22 mouse cellular contexts compared by ENCODE assay signal in genomic region chr5:132974876-132975275, GRCm38 (mm10).
A peak's percentile ranks its signal among the peaks of the same experiment; 100 is the strongest.
DNase-seq lines count a peak whose midpoint lies in the region; ATAC-seq lines count a peak whose summit lies in the region.
"Had no signal": no experiment of that assay in that cellular context is flagged by ENCODE, and none has a peak within 500 bp of the region (broad histone marks: within the 10 kb centered on the region; RNA-seq: fewer than 3 reads in every experiment).

No protein-coding gene starts in this region.

- peaks cover 23% of the 10 kb centered on the region for H3K4me1 ChIP-seq in forebrain, embryonic 12.5 days
- peaks cover 11% of the 10 kb centered on the region for H3K4me1 ChIP-seq in forebrain, embryonic 15.5 days
- H3K4me1 ChIP-seq in hindbrain, embryonic 14.5 days (replicated peaks; ENCODE audit: control insufficient read depth, insufficient read depth, low read length), result peaks cover 2% of the 10 kb centered on the region; the same call in 1 of the 2 replicates
- H3K4me1 ChIP-seq in midbrain, embryonic 15.5 days, result peaks cover 3% of the 10 kb centered on the region
- H3K4me1 ChIP-seq: lung, embryonic 15.5 days had no signal

- H3K4me3 ChIP-seq in forebrain, embryonic 12.5 days (replicated peaks), result no peak overlapping the region
- H3K4me3 ChIP-seq in forebrain, embryonic 15.5 days, result no peak overlapping the region
- no peak overlapping the region for H3K4me3 ChIP-seq in hindbrain, embryonic 14.5 days (replicated peaks; ENCODE audit: low read length)
- H3K4me3 ChIP-seq in midbrain, embryonic 15.5 days, result no peak overlapping the region
- H3K4me3 ChIP-seq: embryonic facial prominence, embryonic 12.5 days; erythroblast, embryonic 14.5 days; heart, adult 2 months; hindbrain, embryonic 15.5 days; lung, embryonic 15.5 days had no signal

- ATAC-seq in forebrain, embryonic 12.5 days (ENCODE audit: low FRiP score), result peak; percentile 53; the same call in 1 of the 2 replicates
- ATAC-seq in forebrain, embryonic 15.5 days (replicated peaks), result no peak
- ATAC-seq in hindbrain, embryonic 14.5 days (ENCODE audit: low FRiP score), result peak; percentile 40; the same call in 1 of the 2 replicates
- peak; percentile 78 for ATAC-seq in midbrain, embryonic 15.5 days (replicated peaks)

- DNase-seq in embryo, embryonic 10.5 days (ENCODE audit: low spot score), result peak; percentile 12
- no peak for DNase-seq in hindbrain, embryonic 14.5 days (ENCODE audit: low spot score)
- DNase-seq in adrenal gland, postnatal 4 days (ENCODE audit: low spot score in 2 of 2), result no peak
- no peak for DNase-seq in layer of hippocampus, postnatal 36 days
- DNase-seq: adrenal gland, postnatal 25 days; cerebellum, adult 18-20 months; cerebellum, postnatal 36 days; gastrocnemius, postnatal 14 days; heart, adult 2 months; kidney, adult 11 months; kidney, postnatal 10 days; thymus, postnatal 4 days had no signal

- H3K27me3 ChIP-seq in forebrain, embryonic 12.5 days, result peaks cover 4% of the 10 kb centered on the region; the same call in 1 of the 2 replicates
- no peaks in the 10 kb centered on the region for H3K27me3 ChIP-seq in forebrain, embryonic 15.5 days
- H3K27me3 ChIP-seq in hindbrain, embryonic 14.5 days (ENCODE audit: control insufficient read depth, insufficient read depth, low read length), result no peaks in the 10 kb centered on the region
- H3K27me3 ChIP-seq in midbrain, embryonic 15.5 days (replicated peaks), result no peaks in the 10 kb centered on the region
- H3K27me3 ChIP-seq: CH12.LX; embryonic facial prominence, embryonic 12.5 days; hindbrain, embryonic 15.5 days; lung, embryonic 15.5 days had no signal

- whole genome bisulfite sequencing in forebrain, embryonic 12.5 days, result 2% methylated on average over 3 of the region's 3 CpGs
- 8% methylated on average over 3 of the region's 3 CpGs for WGBS in forebrain, embryonic 15.5 days
- WGBS in hindbrain, embryonic 14.5 days, result 14% methylated on average over 3 of the region's 3 CpGs
- WGBS in midbrain, embryonic 15.5 days, result 10% methylated on average over 3 of the region's 3 CpGs

- no peaks in the 10 kb centered on the region for H3K36me3 ChIP-seq in forebrain, embryonic 12.5 days (replicated peaks)
- no peaks in the 10 kb centered on the region for H3K36me3 ChIP-seq in forebrain, embryonic 15.5 days
- no peaks in the 10 kb centered on the region for H3K36me3 ChIP-seq in hindbrain, embryonic 14.5 days (replicated peaks; ENCODE audit: control insufficient read depth, insufficient read depth)
- no peaks in the 10 kb centered on the region for H3K36me3 ChIP-seq in midbrain, embryonic 15.5 days (replicated peaks)
- H3K36me3 ChIP-seq: embryonic facial prominence, embryonic 12.5 days; hindbrain, embryonic 15.5 days; lung, embryonic 15.5 days had no signal

- H3K9ac ChIP-seq in forebrain, embryonic 12.5 days, result no peak overlapping the region
- H3K9ac ChIP-seq in forebrain, embryonic 15.5 days (replicated peaks), result no peak overlapping the region
- H3K9ac ChIP-seq in hindbrain, embryonic 14.5 days, result no peak overlapping the region
- no peak overlapping the region for H3K9ac ChIP-seq in midbrain, embryonic 15.5 days
- H3K9ac ChIP-seq: embryonic facial prominence, embryonic 12.5 days; hindbrain, embryonic 15.5 days; liver, embryonic 14.5 days; lung, embryonic 15.5 days had no signal

- H3K9me3 ChIP-seq in forebrain, embryonic 12.5 days, result no peaks in the 10 kb centered on the region
- no peaks in the 10 kb centered on the region for H3K9me3 ChIP-seq in forebrain, embryonic 15.5 days
- H3K9me3 ChIP-seq in hindbrain, embryonic 14.5 days (ENCODE audit: control insufficient read depth, low read length), result no peaks in the 10 kb centered on the region
- no peaks in the 10 kb centered on the region for H3K9me3 ChIP-seq in midbrain, embryonic 15.5 days
- H3K9me3 ChIP-seq: hindbrain, embryonic 15.5 days; lung, embryonic 15.5 days had no signal

- H3K4me2 ChIP-seq in forebrain, embryonic 12.5 days, result no peak overlapping the region
- H3K4me2 ChIP-seq in forebrain, embryonic 15.5 days (replicated peaks), result no peak overlapping the region
- no peak overlapping the region for H3K4me2 ChIP-seq in hindbrain, embryonic 14.5 days (replicated peaks)
- no peak overlapping the region for H3K4me2 ChIP-seq in midbrain, embryonic 15.5 days
- H3K4me2 ChIP-seq: embryonic facial prominence, embryonic 12.5 days; hindbrain, embryonic 15.5 days; lung, embryonic 15.5 days had no signal

- no peak overlapping the region for H3K27ac ChIP-seq in forebrain, embryonic 12.5 days
- H3K27ac ChIP-seq in forebrain, embryonic 15.5 days (replicated peaks), result no peak overlapping the region
- 0 out of 2 replicates have a peak overlapping the region, but pooled peaks have one; percentile 29 for H3K27ac ChIP-seq in hindbrain, embryonic 14.5 days
- H3K27ac ChIP-seq in midbrain, embryonic 15.5 days, result no peak overlapping the region
- H3K27ac ChIP-seq: embryonic facial prominence, embryonic 12.5 days; heart, adult 2 months; hindbrain, embryonic 15.5 days; liver, embryonic 14.5 days; lung, embryonic 15.5 days; macrophage had no signal
